Mouse (Mus musculus) bone marrow macrophage, adult 2 months (primary cell): ENCODE results near the gene Syt1.

Experiments used
- CTCF ChIP-seq: IDR thresholded peaks from 2 replicates; pipeline ENCODE4 v1.5.1; 2012; ENCODE audit warnings: low read depth, mild to moderate bottlenecking, low read length, moderate library complexity
- POLR2A ChIP-seq: IDR thresholded peaks from 2 replicates; pipeline ENCODE4 v1.6.1; 2012; ENCODE audit warnings: mild to moderate bottlenecking, low read depth, low read length, borderline replicate concordance

DNA sequence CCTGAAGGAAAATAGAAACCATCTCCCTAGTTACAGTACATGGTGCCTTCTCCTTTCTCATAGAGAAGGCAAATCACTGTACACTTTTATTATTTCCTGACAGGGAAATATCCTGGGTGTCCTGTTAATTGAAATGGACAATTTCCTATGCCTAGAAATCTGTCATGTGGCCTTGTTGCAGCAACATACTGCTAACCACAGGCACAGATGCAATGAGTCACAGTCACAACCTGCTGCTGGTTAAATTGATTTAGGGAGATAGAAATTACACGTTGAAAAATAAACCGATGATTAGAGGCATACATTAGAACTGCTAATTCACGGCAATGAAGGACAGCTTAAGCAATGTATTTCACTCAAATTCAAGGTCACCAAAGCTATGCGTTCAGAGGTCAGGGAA lies 158.0 kb downstream of the Syt1 start:
- TF ChIP-seq CTCF (no peak), POLR2A (no peak)
